Mouse (Mus musculus) midbrain, embryonic 14.5 days (tissue): ENCODE results near the gene Akap6. TPM values are rescaled to one million over a fixed set of nuclear protein-coding genes. Genes with fewer than 3 reads are reported as not detected.

ENCODE experiments used
- ATAC-seq: fragments of 200-750 bp; cut with Nextera tagmentation; 2 replicates; pipeline ENCODE4 v1.8.0; 2017; ENCODE audit warnings: moderate number of reproducible peaks, moderate library complexity; ENCODE audit not compliant: low FRiP score, low TSS enrichment
- DNase-seq: peaks from one replicate; pipeline ENCODE4 v3.0.0-alpha.2; 2015
- H3K27ac ChIP-seq: fragments of 300-500 bp; sonication (generic); replicated peaks from 2 replicates; pipeline ENCODE4 v1.5.1; 2014; ENCODE audit warnings: mild to moderate bottlenecking, low read depth, low read length, moderate library complexity
- H3K27me3 ChIP-seq: fragments of 300-500 bp; sonication (generic); 2 replicates; pipeline ENCODE4 v1.6.1; 2014; ENCODE audit warnings: low read length, control low read depth, mixed read lengths; ENCODE audit not compliant: control insufficient read depth, insufficient read depth
- H3K36me3 ChIP-seq: fragments of 300-500 bp; sonication (generic); 2 replicates; pipeline ENCODE4 v1.6.1; 2014; ENCODE audit warnings: low read length, control low read depth; ENCODE audit not compliant: control insufficient read depth, insufficient read depth
- H3K4me1 ChIP-seq: fragments of 300-500 bp; sonication (generic); 2 replicates; pipeline ENCODE4 v1.6.1; 2014; ENCODE audit warnings: mild to moderate bottlenecking, antibody characterized with exemption, low read length, control low read depth; ENCODE audit not compliant: control insufficient read depth, insufficient read depth
- H3K4me2 ChIP-seq: fragments of 300-500 bp; sonication (generic); 2 replicates; pipeline ENCODE4 v1.6.1; 2014; ENCODE audit warnings: mild to moderate bottlenecking, low read length, moderate library complexity
- H3K4me3 ChIP-seq: fragments of 300-500 bp; sonication (generic); replicated peaks from 2 replicates; pipeline ENCODE4 v1.5.1; 2014; ENCODE audit warnings: low read depth, low read length
- H3K9ac ChIP-seq: fragments of 300-500 bp; sonication (generic); replicated peaks from 2 replicates; pipeline ENCODE4 v1.6.1; 2014; ENCODE audit warnings: mild to moderate bottlenecking, low read length, moderate library complexity
- H3K9me3 ChIP-seq: fragments of 300-500 bp; sonication (generic); 2 replicates; pipeline ENCODE4 v1.6.1; 2016; ENCODE audit warnings: low read length, control low read depth, mixed read lengths; ENCODE audit not compliant: control insufficient read depth
- WGBS: fragments of 180-500 bp; shearing (Covaris S2); extraction: QIAGEN DNeasy Blood & Tissue Kit; methylation state at CpG from one replicate; pipeline ENCODE4 v1.1.7; 2014; 5-methylcytosine and 5-hydroxymethylcytosine counted together
- polyA plus RNA-seq: library from polyadenylated mRNA; unstranded; fragments of >200 nt; fragmentation: Nextera tagmentation; extraction: Ambion mirVana; gene quantifications from 2 replicates; pipeline ENCODE4 v1.2.1, GENCODE M21; 2014

Akap6 gene
- polyA plus RNA-seq, 1 experiment from 2014 or later, result 35.2 TPM

GRCm38 (mm10) chr12:52854236-52854679, 155.1 kb downstream of the Akap6 start:
- no peak for DNase-seq
- Histone ChIP-seq H3K36me3 (no peaks in the 10 kb centered on the region), H3K27me3 (no peaks in the 10 kb centered on the region), H3K4me2 (no peak overlapping the region), H3K9ac (no peak overlapping the region), H3K4me1 (peaks cover 14% of the 10 kb centered on the region; the same call in 1 of the 2 replicates), H3K4me3 (no peak overlapping the region), H3K9me3 (no peaks in the 10 kb centered on the region), H3K27ac (no peak overlapping the region)
- ATAC-seq, result no peak
- 81% methylated on average over 7 of the region's 7 CpGs for WGBS

GRCm38 (mm10) chr12:52856104-52856503, 156.9 kb downstream of the Akap6 start:
- WGBS, result 94% methylated on average over 1 of the region's 1 CpGs
- Histone ChIP-seq H3K4me3 (no peak overlapping the region), H3K27me3 (no peaks in the 10 kb centered on the region), H3K9ac (no peak overlapping the region), H3K4me1 (peaks cover 6% of the 10 kb centered on the region; the same call in 1 of the 2 replicates), H3K9me3 (no peaks in the 10 kb centered on the region), H3K4me2 (no peak overlapping the region), H3K36me3 (no peaks in the 10 kb centered on the region), H3K27ac (no peak overlapping the region)
- DNase-seq (no peak), ATAC-seq (no peak)

- Histone ChIP-seq H3K27ac (no peak overlapping the region), H3K36me3 (no peaks in the 10 kb centered on the region), H3K9me3 (no peaks in the 10 kb centered on the region), H3K4me3 (no peak overlapping the region), H3K4me1 (0 out of 2 replicates have a peak, but pooled peaks cover 4% of the 10 kb centered on the region), H3K4me2 (no peak overlapping the region), H3K9ac (no peak overlapping the region), H3K27me3 (no peaks in the 10 kb centered on the region)
- DNase-seq (no peak), ATAC-seq (no peak)
- 90% methylated on average over 4 of the region's 4 CpGs for WGBS
Observed at GRCm38 (mm10) chr12:52857306-52857705, 158.1 kb downstream of the Akap6 start.

GRCm38 (mm10) chr12:52861922-52862321, 162.7 kb downstream of the Akap6 start:
- H3K4me3 ChIP-seq, result no peak overlapping the region
- H3K4me1 ChIP-seq, result 0 out of 2 replicates have a peak, but pooled peaks cover 4% of the 10 kb centered on the region
- no peak overlapping the region for H3K9ac ChIP-seq
- DNase-seq, result no peak
- H3K27me3 ChIP-seq, result no peaks in the 10 kb centered on the region
- H3K4me2 ChIP-seq, result no peak overlapping the region
- H3K9me3 ChIP-seq, result peaks cover 5% of the 10 kb centered on the region
- WGBS, result 80% methylated on average over 3 of the region's 3 CpGs
- H3K27ac ChIP-seq, result no peak overlapping the region
- no peaks in the 10 kb centered on the region for H3K36me3 ChIP-seq
- no peak for ATAC-seq

DNA sequence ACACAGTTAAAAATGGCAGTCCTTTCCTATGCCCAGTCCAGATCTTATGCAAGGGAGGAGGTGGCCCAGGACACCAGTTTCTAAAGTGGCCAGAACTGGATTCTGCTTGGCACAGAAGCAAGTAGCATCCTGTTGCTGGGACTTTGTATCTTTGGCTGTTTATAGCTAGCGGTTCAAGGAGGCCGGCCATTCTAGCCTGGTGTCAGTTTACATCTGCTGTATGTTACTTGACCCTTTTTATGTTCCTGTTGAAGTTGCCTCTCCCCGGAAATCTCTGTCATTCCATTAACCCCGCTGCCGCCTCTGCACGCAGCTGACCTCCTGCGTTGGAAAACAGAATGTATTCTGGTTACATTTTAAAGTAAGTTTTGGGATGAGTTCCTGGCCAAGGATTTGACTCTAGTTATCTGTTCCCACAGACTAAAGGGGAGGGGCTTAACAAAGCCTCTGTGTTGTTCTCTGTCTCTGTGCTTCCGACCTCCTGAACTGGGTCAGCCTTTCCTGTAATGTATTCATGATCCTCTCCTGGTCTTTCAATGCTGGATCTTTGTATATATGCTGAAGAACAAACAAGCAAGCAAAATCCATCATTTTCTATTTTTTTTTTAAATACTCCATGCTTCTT, 168.9 kb downstream of the Akap6 start:
- 49% methylated on average over 8 of the region's 8 CpGs for WGBS
- Histone ChIP-seq H3K36me3 (no peaks in the 10 kb centered on the region), H3K9ac (no peak overlapping the region), H3K27ac (no peak overlapping the region), H3K27me3 (no peaks in the 10 kb centered on the region), H3K4me3 (no peak overlapping the region), H3K4me1 (no peaks in the 10 kb centered on the region), H3K4me2 (no peak overlapping the region), H3K9me3 (peaks cover 5% of the 10 kb centered on the region)
- no peak for DNase-seq
- no peak for ATAC-seq

DNA sequence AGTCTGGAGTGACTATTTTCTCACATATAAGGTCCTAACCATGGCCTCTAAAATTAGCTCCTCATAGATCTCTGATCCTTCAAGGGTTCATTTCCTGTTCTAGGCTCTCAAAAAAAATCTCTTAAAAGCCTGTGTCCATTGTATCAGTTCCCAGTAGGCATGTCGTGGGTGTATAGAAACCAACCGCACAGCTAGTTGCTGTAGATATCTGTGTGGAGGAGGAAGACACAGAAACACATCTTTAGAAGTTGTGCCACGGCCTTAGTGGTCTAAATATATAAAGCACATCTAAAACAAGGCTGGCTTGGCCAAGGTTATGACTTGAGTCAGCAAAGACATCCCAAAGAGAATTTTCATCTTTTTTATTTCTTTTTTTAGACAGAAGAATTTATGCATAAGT, 172.4 kb downstream of the Akap6 start:
- Histone ChIP-seq H3K4me3 (no peak overlapping the region), H3K9me3 (no peaks in the 10 kb centered on the region), H3K27me3 (no peaks in the 10 kb centered on the region), H3K36me3 (no peaks in the 10 kb centered on the region), H3K9ac (no peak overlapping the region), H3K4me2 (no peak overlapping the region), H3K27ac (no peak overlapping the region), H3K4me1 (no peaks in the 10 kb centered on the region)
- WGBS, result 89% methylated on average over 3 of the region's 3 CpGs
- no peak for DNase-seq
- ATAC-seq, result no peak

GRCm38 (mm10) chr12:52874332-52874923, 175.2 kb downstream of the Akap6 start:
- no peak overlapping the region for H3K9ac ChIP-seq
- 0 out of 2 replicates have a peak, but pooled peaks cover 3% of the 10 kb centered on the region for H3K4me1 ChIP-seq
- DNase-seq, result no peak
- H3K4me3 ChIP-seq, result no peak overlapping the region
- H3K27me3 ChIP-seq, result no peaks in the 10 kb centered on the region
- H3K4me2 ChIP-seq, result no peak overlapping the region
- ATAC-seq, result no peak
- no peaks in the 10 kb centered on the region for H3K9me3 ChIP-seq
- no peak overlapping the region for H3K27ac ChIP-seq
- WGBS, result 93% methylated on average over 9 of the region's 9 CpGs
- no peaks in the 10 kb centered on the region for H3K36me3 ChIP-seq

- no peak overlapping the region for H3K4me2 ChIP-seq
- ATAC-seq (no peak), DNase-seq (no peak)
- 53% methylated on average over 4 of the region's 4 CpGs for WGBS
- no peak overlapping the region for H3K9ac ChIP-seq
- peaks cover 6% of the 10 kb centered on the region for H3K36me3 ChIP-seq
- H3K4me3 ChIP-seq, result no peak overlapping the region
- no peak overlapping the region for H3K27ac ChIP-seq
- H3K27me3 ChIP-seq, result no peaks in the 10 kb centered on the region
- 0 out of 2 replicates have a peak, but pooled peaks cover 3% of the 10 kb centered on the region for H3K4me1 ChIP-seq
- no peaks in the 10 kb centered on the region for H3K9me3 ChIP-seq
Observed at GRCm38 (mm10) chr12:52876065-52876464, 176.9 kb downstream of the Akap6 start.
